In genomic region chr5:123675717-123676116, GRCm38 (mm10) we compare ENCODE assay signal across 16 mouse cellular contexts. TPM values are rescaled to one million over a fixed set of nuclear protein-coding genes. Genes with fewer than 3 reads are reported as not detected.
DNase-seq lines count a peak whose midpoint lies in the region; TF ChIP-seq lines count a peak whose summit lies in the region.
"Had no signal": no experiment of that assay in that cellular context is flagged by ENCODE, and none has a peak within 500 bp of the region (broad histone marks: within the 10 kb centered on the region; RNA-seq: fewer than 3 reads in every experiment).

No protein-coding gene starts in this region.

- H3K4me1 ChIP-seq in kidney, adult 2 months (ENCODE audit: control insufficient read depth, insufficient read depth, low read length): peaks cover 37% of the 10 kb centered on the region
- peaks cover 5% of the 10 kb centered on the region for H3K4me1 ChIP-seq in testis, adult 2 months (ENCODE audit: control insufficient read depth, insufficient read depth, low read length)

- no peak for TF ChIP-seq POLR2A in kidney, adult 2 months (IDR thresholded peaks at IDR 0.05; ENCODE audit: low read depth, low read length)
- TF ChIP-seq POLR2A in testis, adult 2 months (IDR thresholded peaks at IDR 0.05; ENCODE audit: control insufficient read depth, low read depth, low read length): no peak

- intact Hi-C loops in gastrocnemius, adult 2 months (cut with DNase I): no loop called here
- intact Hi-C loops in gastrocnemius, postnatal 14 days (cut with DNase I; ENCODE audit: low total_unique reads): no loop called here

- no peak for DNase-seq in gastrocnemius, adult 2 months
- DNase-seq in gastrocnemius, postnatal 14 days: no peak
- no peak for DNase-seq in kidney, adult 2 months
- no peak for DNase-seq in kidney, adult 11 months
- DNase-seq in testis, postnatal 14 days (ENCODE audit: low spot score): no peak
- DNase-seq in c-Kit-positive CD71-positive TER-119-positive erythroid progenitor cells, embryonic 14.5 days (ENCODE audit: low spot score): no peak
- DNase-seq in frontal cortex, postnatal 10 days (ENCODE audit: low spot score in 2 of 2): no peak
- DNase-seq: cerebellum, adult 9-11 months; thymus, adult 18-20 months; thymus, postnatal 4 days had no signal

- H3K27ac ChIP-seq in gastrocnemius, adult 2 months: peak overlapping the region; percentile 84
- 0 out of 2 replicates have a peak overlapping the region, but pooled peaks have one; percentile 32 for H3K27ac ChIP-seq in kidney, adult 2 months (ENCODE audit: insufficient read depth, low read depth, low read length)
- H3K27ac ChIP-seq in testis, adult 2 months (ENCODE audit: control insufficient read depth, insufficient read depth, low read depth, low read length): 0 out of 2 replicates have a peak overlapping the region, but pooled peaks have one; percentile 29
- H3K27ac ChIP-seq: forebrain, embryonic 13.5 days; hindbrain, embryonic 13.5 days; midbrain, embryonic 13.5 days had no signal

- TF ChIP-seq CTCF in gastrocnemius, adult 2 months (IDR thresholded peaks at IDR 0.05): no peak
- TF ChIP-seq CTCF in kidney, adult 2 months (conservative IDR thresholded peaks at IDR 0.05; ENCODE audit: insufficient read depth, insufficient read length, low read depth, low read length): no peak
- TF ChIP-seq CTCF in testis, adult 2 months (IDR thresholded peaks at IDR 0.05; ENCODE audit: control insufficient read depth, insufficient read depth, insufficient replicate concordance, low read depth, low read length): no peak

- H3K4me3 ChIP-seq in gastrocnemius, adult 2 months: peak overlapping the region; percentile 34; the same call in 1 of the 2 replicates
- H3K4me3 ChIP-seq in kidney, adult 2 months (ENCODE audit: insufficient read depth, low read depth, low read length): no peak overlapping the region
- H3K4me3 ChIP-seq in testis, adult 2 months (ENCODE audit: control insufficient read depth, low read depth, low read length): no peak overlapping the region
- H3K4me3 ChIP-seq: erythroblast, embryonic 14.5 days; forebrain, embryonic 13.5 days; hindbrain, embryonic 13.5 days; midbrain, embryonic 13.5 days had no signal

- no peaks in the 10 kb centered on the region for H3K27me3 ChIP-seq in kidney, adult 2 months (replicated peaks; ENCODE audit: control insufficient read depth, insufficient read depth, low read length)
- H3K27me3 ChIP-seq in testis, adult 2 months (ENCODE audit: control insufficient read depth, insufficient read depth, low read length): no peaks in the 10 kb centered on the region
- H3K27me3 ChIP-seq: CH12.LX; forebrain, embryonic 13.5 days; hindbrain, embryonic 13.5 days; midbrain, embryonic 13.5 days had no signal

- H3K36me3 ChIP-seq in kidney, adult 2 months (ENCODE audit: control insufficient read depth, insufficient read depth, low read length): no peaks in the 10 kb centered on the region
- no peaks in the 10 kb centered on the region for H3K36me3 ChIP-seq in testis, adult 2 months (ENCODE audit: control insufficient read depth, insufficient read depth, low read length)

- WGBS in kidney, adult 2 months: 44% methylated on average over 9 of the region's 9 CpGs

RNA-seq across cellular contexts. Expression of gene Clip1, which starts 8.7 kb away (rescaled TPM):
- total RNA-seq in gastrocnemius, adult 2 months (2021): 100 to 1,000 TPM; 286 to 331 TPM
- 100 to 1,000 TPM; 122 TPM for total RNA-seq in gastrocnemius, postnatal 14 days (2021)
- 19.0 and 24.4 TPM in 2 replicates for polyA plus RNA-seq in kidney, adult 2 months (2012; rRNA removed)
- polyA plus RNA-seq in testis, adult 2 months (2012; rRNA removed): 96.1 and 101 TPM in 2 replicates

RNA-seq across cellular contexts. Expression of gene Zcchc8, which starts 45.2 kb away (rescaled TPM):
- total RNA-seq in gastrocnemius, adult 2 months (2021): 10 to 100 TPM; 17.1 to 22.0 TPM
- 10 to 100 TPM; 20.3 to 23.8 TPM for total RNA-seq in gastrocnemius, postnatal 14 days (2021)
- 24.3 and 26.1 TPM in 2 replicates for polyA plus RNA-seq in kidney, adult 2 months (2012; rRNA removed)
- polyA plus RNA-seq in testis, adult 2 months (2012; rRNA removed): 49.2 and 54.8 TPM in 2 replicates

Comparison
In these comparisons a context has a peak if more than half of its experiments do, and no peak if none do; other contexts are left out.
1. H3K27ac ChIP-seq: peak in every context shown above with its lines; median percentile 84 in gastrocnemius, adult 2 months; 32 in kidney, adult 2 months; 29 in testis, adult 2 months.